Mouse (Mus musculus) left cerebral cortex, postnatal 4 days (tissue): ENCODE measurements around the gene Ly6g6c. TPM values are rescaled to one million over a fixed set of nuclear protein-coding genes. Genes with fewer than 3 reads are reported as not detected.

Experiments used
- DNase-seq: peaks from one replicate; pipeline ENCODE4 v3.0.0-alpha.2; 2022
- intact Hi-C: fragments of 180-260 bp; cut with DNase I; formaldehyde crosslinking; loops from one replicate; pipeline ENCODE4 v1.15.1; 2025
- total RNA-seq, 2 experiments: library from RNA; stranded (reverse); gene quantifications; 2 replicates each; pipeline ENCODE4 v1.2.3; 2021

Ly6g6c gene
- total RNA-seq, 2 experiments from 2014 or later: not detected

DNA sequence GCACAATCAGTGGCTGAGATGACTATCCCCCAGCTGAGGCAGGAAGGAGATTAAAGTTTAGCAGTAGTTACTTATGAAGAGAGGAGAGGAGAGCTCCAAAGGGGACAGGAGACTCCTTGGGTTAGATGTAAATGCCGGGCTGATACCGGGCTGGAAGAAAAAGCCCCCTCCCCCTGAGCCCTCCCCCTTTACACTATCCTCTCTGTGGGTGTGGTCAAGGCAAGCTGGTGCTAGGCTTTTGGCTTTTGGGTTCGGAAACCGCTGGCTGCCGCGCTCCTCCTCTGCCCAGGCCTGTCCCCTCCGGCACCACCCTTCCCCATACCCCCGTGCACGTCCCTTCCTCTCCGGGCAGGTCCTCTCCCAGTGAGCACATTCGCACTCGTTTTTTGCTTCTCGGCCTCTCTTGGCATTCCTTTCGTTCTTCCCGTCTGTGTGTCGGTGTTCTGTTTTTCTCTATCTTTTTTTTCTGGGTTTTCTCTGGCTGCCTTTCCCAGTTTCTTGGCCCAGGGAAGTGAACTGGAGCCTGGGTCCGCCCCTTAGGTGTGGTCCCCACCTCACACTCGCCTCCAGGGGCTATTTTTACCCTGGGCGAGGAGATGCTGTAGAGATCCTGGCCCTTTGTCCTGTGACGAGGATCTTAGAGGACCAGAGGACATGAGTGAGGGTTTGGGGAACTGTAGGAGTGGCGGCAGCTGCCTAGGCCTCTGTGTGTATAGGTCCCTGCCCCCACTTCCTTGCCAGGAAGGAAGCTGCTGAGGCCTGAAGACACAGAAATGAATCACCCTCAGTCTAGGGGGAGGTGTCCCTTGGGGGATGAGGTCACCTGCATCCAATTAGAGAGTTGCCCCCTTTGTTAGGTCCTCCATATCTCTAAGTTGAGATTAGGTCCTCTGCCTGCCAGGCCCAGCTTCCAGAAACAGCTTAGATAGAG lies 13.8 kb upstream of the Ly6g6c start:
- intact Hi-C loops: no loop called here
- peak; percentile 86 for DNase-seq

DNA sequence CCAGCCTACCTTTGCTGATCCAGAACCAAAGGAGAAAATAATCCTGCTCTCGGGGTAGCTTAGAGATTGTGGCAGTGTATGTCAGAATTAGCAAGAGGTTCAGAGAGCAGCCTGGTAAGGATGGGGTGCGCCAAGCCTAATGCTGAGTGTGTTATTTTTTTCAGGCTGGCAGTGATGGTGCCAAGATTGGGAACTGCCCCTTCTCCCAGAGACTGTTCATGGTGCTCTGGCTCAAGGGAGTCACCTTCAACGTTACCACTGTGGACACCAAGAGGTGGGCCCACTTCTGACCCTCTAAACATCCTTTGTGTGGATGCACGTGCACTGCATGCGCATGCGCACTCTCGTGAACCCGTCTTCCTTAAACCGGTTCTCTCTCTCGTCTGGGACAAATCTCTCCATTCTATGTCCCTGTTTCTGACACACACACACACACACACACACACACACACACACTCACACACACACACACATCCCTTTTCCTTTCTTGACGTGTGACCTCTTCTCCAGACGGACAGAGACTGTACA lies 12.9 kb upstream of the Ly6g6c start:
- intact Hi-C loops: no loop called here
- no peak for DNase-seq

DNA sequence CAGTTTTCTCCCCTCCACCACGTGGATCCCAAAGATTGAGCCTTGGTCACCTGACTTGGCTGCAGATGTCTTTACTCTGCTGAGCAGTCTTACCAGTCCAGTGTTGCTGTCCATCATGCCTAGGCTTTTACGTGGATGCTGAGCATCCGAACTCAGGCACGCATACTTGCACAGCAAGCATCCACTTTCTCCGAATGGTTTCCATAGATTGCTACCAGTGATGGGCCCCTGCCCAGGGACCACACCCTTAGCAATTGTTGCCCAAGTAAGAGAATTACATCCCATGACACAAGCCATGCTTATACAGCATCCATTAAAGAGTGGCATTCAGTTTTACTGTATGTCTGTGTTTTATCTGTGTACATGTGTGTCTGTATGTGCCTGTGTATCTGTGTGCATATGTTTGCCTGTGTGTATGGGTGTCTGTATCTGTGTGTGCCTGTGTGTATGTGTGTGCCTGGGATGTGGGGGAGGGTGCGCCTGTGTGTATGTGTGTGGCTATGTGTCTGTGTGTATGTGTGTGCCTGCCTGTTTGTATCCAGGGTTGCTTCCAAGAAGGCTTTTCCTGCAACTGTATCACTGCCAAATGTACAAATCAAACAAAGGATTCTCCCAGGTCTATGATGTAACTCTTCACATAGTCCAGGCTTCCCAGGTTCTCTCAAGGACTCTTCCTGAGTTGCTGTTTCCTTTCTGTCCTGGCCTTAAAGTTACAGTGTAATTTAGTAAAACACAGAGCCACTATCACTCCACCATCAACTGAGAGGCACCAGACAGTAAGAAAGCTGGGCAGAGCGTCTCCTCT lies 9.3 kb upstream of the Ly6g6c start:
- no peak for DNase-seq
- intact Hi-C loops: no loop called here

DNA sequence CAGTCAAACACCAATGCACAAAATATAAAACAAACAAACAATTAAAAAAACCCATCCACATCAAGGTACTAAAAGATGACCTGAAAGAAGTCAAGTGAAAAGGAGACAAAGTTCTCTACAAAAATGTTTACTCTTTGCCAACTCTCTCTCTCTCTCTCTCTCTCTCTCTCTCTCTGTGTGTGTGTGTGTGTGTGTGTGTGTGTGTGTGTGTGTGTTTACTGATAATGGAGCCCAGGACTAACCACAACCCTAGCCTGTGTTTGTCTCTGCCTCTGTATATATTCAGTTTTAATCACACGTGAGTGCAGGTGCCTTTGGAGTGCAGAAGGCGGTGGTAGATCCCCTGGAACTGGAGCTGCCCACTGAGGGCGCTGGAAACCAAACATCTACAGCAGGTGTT lies 8.1 kb upstream of the Ly6g6c start:
- intact Hi-C loops: no loop called here
- DNase-seq: no peak

DNA sequence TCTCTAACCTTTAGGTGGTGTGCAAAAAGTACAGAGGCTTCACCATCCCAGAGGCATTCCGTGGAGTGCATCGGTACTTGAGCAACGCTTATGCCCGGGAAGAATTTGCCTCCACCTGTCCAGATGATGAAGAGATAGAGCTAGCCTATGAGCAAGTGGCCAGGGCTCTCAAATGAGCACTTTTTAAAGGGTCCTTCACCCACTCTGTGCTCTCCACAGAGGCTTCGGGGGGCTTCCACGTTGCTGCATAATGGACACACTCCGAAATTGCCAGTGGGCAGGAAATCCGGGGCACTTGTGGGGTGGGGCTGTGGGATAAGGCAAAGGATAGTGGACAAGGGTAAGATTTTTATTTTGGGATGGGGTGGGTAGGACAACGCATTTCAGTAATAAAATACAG lies 6.9 kb upstream of the Ly6g6c start:
- intact Hi-C loops: no loop called here
- DNase-seq: no peak

DNA sequence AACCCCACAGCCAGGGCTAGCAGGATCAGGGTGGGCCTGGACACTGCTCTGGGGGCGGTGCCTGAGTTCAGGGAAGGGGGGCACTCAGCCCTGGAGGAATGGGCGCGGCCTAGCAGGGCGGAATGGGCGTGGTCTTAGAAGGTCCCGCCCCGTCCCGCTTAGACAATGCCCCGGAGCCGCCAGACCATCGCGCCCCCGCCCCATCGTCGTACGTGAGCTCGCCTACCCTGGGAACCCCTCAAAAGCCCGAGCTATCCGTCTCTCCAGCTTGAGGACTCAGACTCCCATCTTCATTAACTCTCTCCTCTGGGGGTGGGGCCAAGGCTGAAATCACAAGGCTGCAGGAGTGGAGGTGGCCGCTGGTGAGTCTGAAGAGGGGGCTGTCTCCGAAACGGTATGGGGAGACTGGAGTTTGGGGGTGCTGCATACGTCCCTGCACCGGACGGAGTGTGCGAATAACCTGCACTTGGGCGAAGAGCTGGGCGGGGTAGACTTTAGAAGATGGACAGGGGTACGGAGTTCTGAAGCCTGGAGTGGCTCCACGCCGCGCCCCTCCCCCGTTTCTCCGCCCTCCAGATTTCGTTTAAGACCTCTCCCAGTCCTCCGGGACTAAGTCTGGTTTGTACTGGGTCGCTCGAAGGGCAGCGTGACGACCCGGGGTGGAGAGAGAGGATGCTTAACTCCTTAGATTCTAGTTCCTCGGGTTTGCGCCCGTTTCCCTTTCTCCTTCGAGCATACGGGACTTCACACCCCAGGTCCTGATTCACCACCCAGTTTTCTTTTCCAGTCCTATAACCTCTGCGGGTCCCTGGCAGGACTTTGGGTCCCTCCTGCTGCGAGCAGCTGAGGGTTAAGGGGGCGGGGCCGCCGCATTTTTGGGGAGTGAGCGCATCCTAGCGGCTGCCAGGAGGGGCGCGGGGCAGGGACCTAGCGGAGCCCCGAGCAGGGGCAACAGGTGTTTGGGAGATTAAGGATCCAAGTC lies 6.0 kb upstream of the Ly6g6c start, which contains the start of gene Ddah2:
Gene Ddah2 (plus strand): TSS at position 125 of the 982 bp plus-strand sequence.
- intact Hi-C loops: loop anchor here (1.0 kb wide), 1 partner anchor 38 kb away; no protein-coding TSS in a partner anchor
- peak; percentile 97 for DNase-seq

DNA sequence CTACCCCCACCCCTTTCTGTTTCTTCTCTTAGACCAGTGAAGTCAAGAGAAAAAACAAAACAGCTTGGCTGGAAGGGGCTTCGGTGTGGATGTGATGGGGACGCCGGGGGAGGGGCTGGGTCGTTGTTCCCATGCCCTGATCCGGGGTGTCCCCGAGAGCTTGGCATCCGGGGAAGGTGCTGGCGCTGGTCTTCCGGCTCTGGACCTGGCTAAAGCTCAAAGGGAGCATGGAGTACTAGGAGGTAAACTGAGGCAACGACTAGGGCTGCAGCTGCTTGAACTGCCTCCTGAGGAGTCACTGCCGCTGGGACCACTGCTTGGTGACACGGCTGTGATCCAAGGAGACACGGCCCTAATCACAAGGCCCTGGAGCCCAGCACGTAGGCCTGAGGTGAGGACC lies 5.1 kb upstream of the Ly6g6c start:
- intact Hi-C loops: no loop called here
- no peak for DNase-seq

DNA sequence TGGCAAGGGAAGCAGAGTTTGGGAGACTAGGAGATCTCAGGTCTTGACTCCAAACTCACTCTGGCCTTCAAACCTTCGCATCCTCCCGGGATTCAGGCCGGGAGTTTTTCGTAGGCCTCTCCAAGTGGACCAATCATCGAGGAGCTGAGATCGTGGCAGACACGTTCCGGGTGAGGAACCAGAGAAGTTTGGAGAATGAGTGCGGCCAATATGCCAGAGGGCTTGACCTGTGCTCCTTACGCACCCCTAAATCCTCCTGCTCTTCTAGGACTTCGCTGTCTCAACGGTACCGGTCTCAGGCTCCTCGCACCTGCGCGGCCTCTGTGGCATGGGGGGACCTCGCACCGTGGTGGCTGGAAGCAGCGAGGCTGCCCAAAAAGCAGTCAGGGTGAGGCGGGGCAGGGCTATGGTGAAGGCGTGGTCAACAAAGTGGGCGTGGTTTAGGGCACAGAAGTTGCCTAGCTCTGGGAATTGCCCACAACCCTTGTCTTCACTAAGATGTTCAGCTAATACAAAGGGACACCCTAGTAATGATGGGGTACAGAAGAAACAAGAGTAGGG lies 4.4 kb upstream of the Ly6g6c start:
- DNase-seq: no peak
- intact Hi-C loops: no loop called here

DNA sequence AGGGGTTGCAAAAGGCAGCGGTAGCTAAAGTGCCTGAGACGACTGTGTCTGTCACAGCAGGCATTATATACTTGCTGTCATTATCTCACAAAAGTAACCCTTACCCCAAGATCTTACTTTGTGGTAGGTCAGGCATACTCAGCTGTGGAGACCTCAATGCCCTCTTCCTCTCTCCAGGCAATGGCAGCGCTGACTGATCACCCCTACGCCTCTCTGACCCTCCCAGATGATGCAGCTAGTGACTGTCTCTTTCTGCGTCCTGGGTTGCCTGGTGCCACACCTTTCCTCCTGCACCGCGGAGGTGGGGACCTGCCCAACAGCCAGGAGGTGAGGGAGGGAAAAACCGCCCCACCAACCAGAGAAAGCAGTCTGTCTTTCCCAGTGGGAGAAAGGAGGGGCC lies 3.9 kb upstream of the Ly6g6c start:
- intact Hi-C loops: no loop called here
- no peak for DNase-seq

DNA sequence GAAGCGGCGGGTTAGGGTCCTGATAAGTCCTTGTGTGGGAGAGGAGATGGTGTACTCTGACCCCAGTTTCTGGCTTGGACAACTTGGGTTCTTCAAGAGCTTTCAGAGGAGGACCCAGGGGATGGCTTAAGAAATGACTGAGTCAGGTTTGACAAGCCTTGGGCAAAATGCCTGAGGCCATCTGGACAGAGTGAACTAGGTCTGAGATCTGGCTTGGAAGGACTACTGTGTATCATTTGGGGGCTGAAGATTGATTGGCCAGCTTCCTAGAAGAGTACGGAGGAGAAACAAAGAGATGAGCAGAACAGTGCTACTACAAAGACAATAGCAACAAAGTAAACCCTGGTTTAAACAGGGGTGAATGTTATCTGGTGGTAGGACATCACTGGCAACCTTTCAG lies 1.7 kb upstream of the Ly6g6c start:
- intact Hi-C loops: no loop called here
- DNase-seq: peak; percentile 70

DNA sequence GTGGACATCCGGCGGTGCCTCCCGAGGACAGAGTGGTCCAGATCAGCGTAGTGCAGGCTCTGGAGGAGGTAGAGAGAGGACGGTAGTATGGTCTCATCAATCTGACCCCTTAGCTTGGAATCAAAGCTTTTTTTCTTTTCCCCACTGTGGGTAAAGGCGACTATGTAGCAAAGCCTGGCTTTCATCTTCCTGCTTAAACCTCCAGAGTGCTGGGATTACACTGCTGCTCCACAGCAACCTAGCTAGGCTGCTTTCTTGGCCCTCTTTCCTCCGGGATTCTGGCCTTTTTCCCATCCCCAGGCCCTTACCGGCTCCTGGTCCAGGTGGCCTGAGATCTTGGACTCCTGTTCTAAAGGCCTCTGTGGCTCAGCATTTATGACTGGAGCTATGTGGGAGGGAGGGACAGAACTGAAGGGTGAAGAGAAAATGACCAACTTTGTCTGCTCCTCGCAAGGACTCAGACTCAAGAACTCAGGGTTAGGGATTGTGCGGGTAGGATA lies 760 bp upstream of the Ly6g6c start:
- intact Hi-C loops: no loop called here

DNA sequence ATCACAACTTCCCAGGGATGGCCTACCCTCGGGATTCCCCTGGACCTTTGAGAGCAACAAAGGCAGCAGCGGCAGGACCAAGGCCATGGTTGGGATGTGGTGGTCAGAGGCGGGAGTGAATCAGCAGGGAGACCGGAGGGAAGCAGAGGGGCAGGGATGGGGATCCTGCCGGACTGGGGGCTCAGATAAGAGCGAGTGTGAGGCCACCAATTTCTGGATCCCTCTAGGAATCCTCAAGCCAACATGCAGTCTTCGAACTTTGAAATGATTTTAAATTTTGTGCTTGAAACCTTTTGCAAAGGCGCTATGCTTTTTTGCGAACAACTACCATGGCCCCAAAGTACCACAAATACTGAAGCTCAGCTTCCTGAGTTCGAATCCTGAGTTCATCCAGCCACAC lies 896 bp downstream of the Ly6g6c start, which contains the start of gene Mpig6b:
Gene Mpig6b (minus strand): TSS at position 101 of the 400 bp plus-strand sequence.
- intact Hi-C loops: no loop called here
- no peak for DNase-seq

More for the DNA sequence above, 760 bp upstream of the Ly6g6c start:
- DNase-seq: no peak

DNA sequence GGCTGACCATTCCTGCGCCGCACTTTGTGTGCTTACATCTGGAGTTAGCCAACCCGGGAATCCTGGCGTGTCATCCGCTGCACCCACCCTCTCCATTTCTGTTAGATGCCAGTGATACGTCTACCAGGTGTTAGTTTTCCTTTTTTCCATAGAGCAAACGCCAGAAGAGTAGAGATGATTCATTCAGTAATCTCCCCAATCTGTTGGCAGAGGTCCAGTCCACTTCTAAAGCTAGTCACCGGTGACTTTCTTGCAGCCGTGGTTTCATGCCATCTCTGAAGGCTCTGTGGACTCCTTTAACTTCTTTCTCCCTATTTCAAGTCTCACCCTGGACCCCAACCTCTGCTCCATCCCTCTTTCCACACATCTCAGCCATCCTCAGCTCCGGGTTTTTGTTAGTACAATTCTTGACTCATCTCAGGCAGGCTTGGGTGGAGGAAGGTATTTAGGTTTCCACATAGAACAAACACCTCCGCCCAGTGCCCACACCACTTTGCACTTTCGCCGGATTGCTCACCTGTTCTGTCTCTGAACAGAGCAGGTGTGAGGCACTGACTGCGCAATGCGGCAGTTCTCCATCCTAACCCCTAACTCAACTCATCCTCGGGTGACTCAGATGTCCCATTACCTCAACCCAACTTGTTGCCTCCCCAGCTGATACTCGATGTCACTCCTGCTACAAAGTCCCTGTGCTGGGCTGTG lies 3.2 kb downstream of the Ly6g6c start:
- intact Hi-C loops: no loop called here
- no peak for DNase-seq

DNA sequence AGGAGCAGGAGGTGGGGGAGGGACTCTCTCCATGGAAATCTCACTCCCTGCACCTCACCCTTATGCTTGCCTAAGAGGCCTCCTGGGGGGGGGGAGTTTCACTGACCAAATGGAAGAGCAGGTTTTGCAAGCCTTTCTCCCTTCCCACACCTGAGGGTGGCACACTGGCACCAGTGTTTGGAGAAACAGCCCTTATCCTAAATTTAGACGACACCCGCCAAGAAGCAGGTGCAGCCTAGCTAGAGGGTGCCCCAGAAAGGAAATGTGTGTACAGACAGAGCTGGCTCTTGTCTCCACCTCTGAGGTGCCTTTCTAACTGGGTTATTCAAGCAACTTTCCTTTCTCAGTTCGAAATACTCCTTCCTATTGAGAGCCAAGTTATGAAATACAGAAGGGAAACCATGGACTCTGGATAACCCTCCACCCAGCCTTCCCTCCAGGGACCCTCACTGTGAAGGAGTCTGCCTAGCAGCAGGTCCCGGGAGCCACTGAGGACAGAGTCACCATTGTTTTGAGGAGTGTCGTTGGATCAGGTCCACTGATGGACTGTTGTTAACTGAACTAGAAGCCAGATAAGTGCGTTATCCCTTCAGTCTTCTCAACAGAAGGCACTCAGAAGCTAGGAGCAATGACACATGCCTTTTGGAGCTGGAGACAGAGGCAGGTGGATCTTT lies 5.5 kb downstream of the Ly6g6c start:
- intact Hi-C loops: no loop called here
- no peak for DNase-seq

DNA sequence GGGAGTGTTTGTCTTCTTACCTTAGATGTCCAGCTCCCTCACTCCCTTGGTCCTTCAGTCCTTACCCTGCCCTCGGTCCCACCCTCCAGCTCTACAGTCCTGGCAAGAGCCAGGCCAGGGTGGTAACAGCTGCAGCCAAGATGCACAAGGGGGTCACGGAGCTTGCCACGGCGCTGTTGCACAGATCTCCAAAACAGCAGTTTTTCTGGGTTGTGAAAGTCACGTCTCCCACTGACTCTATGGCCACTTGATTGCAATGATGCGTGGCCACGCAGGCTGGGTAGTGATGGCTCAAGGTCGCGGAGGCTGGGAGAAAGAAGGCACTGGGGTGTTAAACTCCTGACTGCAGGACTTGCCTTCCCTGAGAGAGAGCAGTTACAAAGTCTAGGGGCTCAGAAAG lies 6.3 kb downstream of the Ly6g6c start:
- intact Hi-C loops: no loop called here
- DNase-seq: no peak

DNA sequence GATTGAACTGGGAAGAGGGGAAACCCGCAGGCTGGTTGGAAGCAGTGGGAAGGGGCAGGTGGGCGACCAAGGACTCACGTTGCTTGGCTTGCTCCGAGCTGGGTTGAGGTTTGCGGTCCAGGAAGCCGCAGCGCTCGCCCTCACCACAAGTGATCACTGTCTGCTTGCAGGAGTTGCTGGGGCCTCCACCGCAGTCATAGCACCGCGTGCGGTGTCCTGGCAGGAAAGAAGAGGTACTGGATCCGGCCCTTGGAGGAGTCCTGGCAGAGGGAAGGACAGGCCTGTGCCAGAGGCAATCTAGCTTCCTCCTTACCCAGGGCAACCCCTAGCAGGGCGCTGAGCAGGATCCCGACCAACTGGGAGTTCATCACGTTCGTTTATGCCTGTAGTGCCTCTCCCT lies 8.9 kb downstream of the Ly6g6c start:
- DNase-seq: peak; percentile 48
- intact Hi-C loops: no loop called here

DNA sequence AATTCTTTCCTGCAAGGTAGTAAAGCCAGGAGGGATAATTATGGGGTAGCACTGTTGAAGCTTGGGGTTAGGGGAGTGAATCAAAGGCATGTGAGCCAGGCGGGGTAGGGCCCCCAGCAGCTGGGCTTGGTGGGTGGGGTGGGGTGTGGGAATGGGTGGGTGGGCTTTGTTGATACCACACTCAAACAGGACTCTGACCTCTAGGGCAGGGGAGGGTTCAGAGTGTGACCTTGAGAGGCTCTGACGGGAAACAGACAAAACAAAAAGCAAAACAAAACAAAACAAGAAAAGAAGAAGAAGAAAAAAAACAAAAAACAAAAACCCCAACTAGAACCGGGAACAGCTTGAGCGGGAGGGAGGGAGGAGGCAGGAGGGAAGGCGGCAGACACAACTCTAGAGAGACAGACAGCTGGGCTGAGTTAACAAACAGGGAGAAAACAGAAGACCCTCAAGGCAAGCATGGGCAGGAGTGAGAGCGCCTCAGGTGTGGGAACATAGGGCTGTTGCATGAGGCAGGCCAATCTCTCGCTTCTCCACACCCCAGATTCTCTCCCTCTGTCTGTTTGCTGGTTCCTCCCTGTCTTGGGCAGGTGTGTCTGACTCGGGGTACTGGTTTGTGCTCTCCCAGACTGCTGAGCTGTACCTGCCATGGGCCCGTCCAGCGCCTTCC lies 11.5 kb downstream of the Ly6g6c start, which contains the start of gene Ly6g6e:
Gene Ly6g6e (plus strand): TSS at position 396 of the 670 bp plus-strand sequence.
- DNase-seq: no peak
- intact Hi-C loops: no loop called here

DNA sequence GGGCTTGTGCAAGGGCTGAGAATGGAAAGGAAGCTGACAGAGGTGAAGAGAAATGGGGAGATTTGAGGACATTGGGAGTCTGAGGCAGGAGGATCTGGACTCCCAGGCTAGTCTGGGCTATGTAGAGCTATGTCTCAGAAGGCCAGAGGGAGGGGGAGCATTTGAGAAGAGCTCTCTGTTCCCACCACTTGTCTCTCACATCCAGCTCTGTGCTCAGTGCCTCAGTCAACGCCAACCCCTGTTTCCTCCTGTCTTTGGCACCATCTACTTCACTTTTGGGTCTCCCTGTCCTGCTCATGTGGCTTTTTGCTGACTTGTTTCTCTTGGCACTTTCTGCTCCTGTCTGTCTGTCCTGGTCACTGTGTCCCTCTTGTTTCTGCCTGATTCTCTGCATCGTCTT lies 12.1 kb downstream of the Ly6g6c start:
- DNase-seq: no peak
- intact Hi-C loops: no loop called here
